Comparison of ENCODE assay signal across 14 mouse cellular contexts in the genomic region with DNA sequence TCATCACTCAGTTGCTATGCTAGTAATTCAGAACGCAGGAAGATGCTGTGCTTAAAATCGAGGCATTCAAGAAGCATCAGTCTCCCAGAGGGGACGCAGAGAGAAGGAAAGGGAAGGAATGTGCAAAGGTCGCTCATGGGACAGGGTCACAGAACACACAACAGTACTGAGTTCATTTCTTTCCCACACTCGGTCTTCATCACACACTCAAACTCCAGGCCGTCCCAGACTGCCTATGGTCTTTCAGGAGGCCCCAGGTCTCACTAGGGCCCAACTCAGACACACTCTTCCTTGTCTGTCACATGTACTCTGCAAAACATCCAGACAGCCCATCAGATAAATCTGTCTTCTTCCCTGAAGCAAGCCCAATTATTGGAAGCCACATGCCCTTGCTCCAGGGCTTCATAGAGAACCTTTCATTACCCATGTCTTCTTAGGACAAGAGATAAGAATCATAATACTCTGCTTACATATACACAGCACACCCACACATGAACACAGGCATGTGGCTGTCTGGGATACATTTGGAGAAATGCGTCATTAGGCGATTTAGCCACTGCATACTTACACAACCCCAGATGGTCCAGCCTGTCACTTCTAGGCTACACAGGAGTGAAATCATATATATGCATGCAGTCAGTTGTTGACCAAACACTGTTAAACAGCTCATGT. TPM values are rescaled to one million over a fixed set of nuclear protein-coding genes. Genes with fewer than 3 reads are reported as not detected.
DNase-seq lines count a peak whose midpoint lies in the region; ATAC-seq and TF ChIP-seq lines count a peak whose summit lies in the region.
"Had no signal": no experiment of that assay in that cellular context is flagged by ENCODE, and none has a peak within 500 bp of the region (broad histone marks: within the 10 kb centered on the region; RNA-seq: fewer than 3 reads in every experiment).

No protein-coding gene starts in this region.

- no peak for ATAC-seq in hindbrain, embryonic 12.5 days (ENCODE audit: low FRiP score)
- no peak; the same call in 1 of the 2 replicates for ATAC-seq in hindbrain, embryonic 14.5 days (ENCODE audit: low FRiP score)
- 0 out of 2 replicates have a peak, but pooled peaks have one; percentile 14 for ATAC-seq in midbrain, embryonic 11.5 days (ENCODE audit: low FRiP score)
- ATAC-seq in midbrain, postnatal 0 days (ENCODE audit: low FRiP score) = no peak
- ATAC-seq in neural tube, embryonic 12.5 days (ENCODE audit: low FRiP score, low read depth) = 0 out of 2 replicates have a peak, but pooled peaks have one; percentile 28
- ATAC-seq: Patski had no signal

- H3K27ac ChIP-seq in hindbrain, embryonic 12.5 days = 0 out of 2 replicates have a peak overlapping the region, but pooled peaks have one; percentile 40
- H3K27ac ChIP-seq in hindbrain, embryonic 14.5 days = no peak overlapping the region
- no peak overlapping the region for H3K27ac ChIP-seq in midbrain, embryonic 11.5 days (ENCODE audit: low read depth, low read length)
- H3K27ac ChIP-seq in midbrain, postnatal 0 days (ENCODE audit: low read depth, low read length) = no peak overlapping the region
- peak overlapping the region; percentile 44 for H3K27ac ChIP-seq in embryonic facial prominence, embryonic 10.5 days (replicated peaks)
- H3K27ac ChIP-seq in neural tube, embryonic 12.5 days = no peak overlapping the region
- H3K27ac ChIP-seq in limb, embryonic 10.5 days = no peak overlapping the region
- H3K27ac ChIP-seq: liver, embryonic 15.5 days had no signal

- no peak for DNase-seq in hindbrain, embryonic 14.5 days (ENCODE audit: low spot score)
- DNase-seq in midbrain, embryonic 11.5 days (ENCODE audit: low spot score, missing footprints) = peak; percentile 72
- DNase-seq in midbrain, postnatal 0 days (ENCODE audit: low spot score) = no peak
- no peak for DNase-seq in embryonic facial prominence, embryonic 10.5 days (ENCODE audit: low spot score)
- no peak for DNase-seq in gastrocnemius, postnatal 36 days
- no peak for DNase-seq in limb, embryonic 10.5 days (ENCODE audit: low spot score)
- DNase-seq: cerebellum, adult 9-10 months; gastrocnemius, postnatal 14 days; heart, postnatal 36 days; kidney, postnatal 25 days had no signal

- intact Hi-C loops in gastrocnemius, postnatal 36 days (cut with DNase I) = no loop called here

- no peaks in the 10 kb centered on the region for H3K9me3 ChIP-seq in hindbrain, embryonic 12.5 days (replicated peaks)
- H3K9me3 ChIP-seq in hindbrain, embryonic 14.5 days (ENCODE audit: control insufficient read depth, low read length) = no peaks in the 10 kb centered on the region
- H3K9me3 ChIP-seq in midbrain, embryonic 11.5 days (ENCODE audit: control insufficient read depth, low read length) = no peaks in the 10 kb centered on the region
- H3K9me3 ChIP-seq in midbrain, postnatal 0 days (ENCODE audit: low read length) = no peaks in the 10 kb centered on the region
- no peaks in the 10 kb centered on the region for H3K9me3 ChIP-seq in embryonic facial prominence, embryonic 10.5 days
- no peaks in the 10 kb centered on the region for H3K9me3 ChIP-seq in neural tube, embryonic 12.5 days
- no peaks in the 10 kb centered on the region for H3K9me3 ChIP-seq in limb, embryonic 10.5 days (replicated peaks)
- H3K9me3 ChIP-seq: liver, embryonic 15.5 days had no signal

- H3K27me3 ChIP-seq in hindbrain, embryonic 12.5 days = no peaks in the 10 kb centered on the region
- no peaks in the 10 kb centered on the region for H3K27me3 ChIP-seq in hindbrain, embryonic 14.5 days (ENCODE audit: control insufficient read depth, insufficient read depth, low read length)
- H3K27me3 ChIP-seq in midbrain, embryonic 11.5 days (ENCODE audit: control insufficient read depth, insufficient read depth, low read length) = no peaks in the 10 kb centered on the region
- no peaks in the 10 kb centered on the region for H3K27me3 ChIP-seq in midbrain, postnatal 0 days (ENCODE audit: insufficient read depth, low read length)
- no peaks in the 10 kb centered on the region for H3K27me3 ChIP-seq in embryonic facial prominence, embryonic 10.5 days (replicated peaks; ENCODE audit: low read depth, poor library complexity, severe bottlenecking)
- no peaks in the 10 kb centered on the region for H3K27me3 ChIP-seq in neural tube, embryonic 12.5 days (replicated peaks)
- no peaks in the 10 kb centered on the region for H3K27me3 ChIP-seq in limb, embryonic 10.5 days (ENCODE audit: low read depth, poor library complexity, severe bottlenecking)
- H3K27me3 ChIP-seq: liver, embryonic 15.5 days; Patski had no signal

- H3K4me2 ChIP-seq in hindbrain, embryonic 12.5 days (replicated peaks) = no peak overlapping the region
- H3K4me2 ChIP-seq in hindbrain, embryonic 14.5 days (replicated peaks) = no peak overlapping the region
- H3K4me2 ChIP-seq in midbrain, embryonic 11.5 days = no peak overlapping the region
- no peak overlapping the region for H3K4me2 ChIP-seq in midbrain, postnatal 0 days (ENCODE audit: low read depth, low read length, poor library complexity, severe bottlenecking)
- H3K4me2 ChIP-seq in neural tube, embryonic 12.5 days (replicated peaks) = no peak overlapping the region
- H3K4me2 ChIP-seq: liver, embryonic 15.5 days had no signal

- H3K4me3 ChIP-seq in hindbrain, embryonic 12.5 days = no peak overlapping the region
- H3K4me3 ChIP-seq in hindbrain, embryonic 14.5 days (replicated peaks; ENCODE audit: low read length) = no peak overlapping the region
- H3K4me3 ChIP-seq in midbrain, embryonic 11.5 days (ENCODE audit: low read depth, low read length) = no peak overlapping the region
- no peak overlapping the region for H3K4me3 ChIP-seq in midbrain, postnatal 0 days (ENCODE audit: low read depth, low read length)
- no peak overlapping the region for H3K4me3 ChIP-seq in embryonic facial prominence, embryonic 10.5 days
- no peak overlapping the region for H3K4me3 ChIP-seq in neural tube, embryonic 12.5 days
- no peak overlapping the region for H3K4me3 ChIP-seq in limb, embryonic 10.5 days
- H3K4me3 ChIP-seq: liver, embryonic 15.5 days had no signal

- no peak overlapping the region for H3K9ac ChIP-seq in hindbrain, embryonic 12.5 days
- H3K9ac ChIP-seq in hindbrain, embryonic 14.5 days = no peak overlapping the region
- no peak overlapping the region for H3K9ac ChIP-seq in midbrain, embryonic 11.5 days (ENCODE audit: low read length)
- no peak overlapping the region for H3K9ac ChIP-seq in midbrain, postnatal 0 days (replicated peaks; ENCODE audit: low read length, poor library complexity, severe bottlenecking)
- H3K9ac ChIP-seq in neural tube, embryonic 12.5 days = no peak overlapping the region
- H3K9ac ChIP-seq: liver, embryonic 15.5 days had no signal

- H3K4me1 ChIP-seq in hindbrain, embryonic 12.5 days = peaks cover 16% of the 10 kb centered on the region
- H3K4me1 ChIP-seq in hindbrain, embryonic 14.5 days (replicated peaks; ENCODE audit: control insufficient read depth, insufficient read depth, low read length) = no peaks in the 10 kb centered on the region
- peaks cover 8% of the 10 kb centered on the region; the same call in 1 of the 2 replicates for H3K4me1 ChIP-seq in midbrain, embryonic 11.5 days (ENCODE audit: control insufficient read depth, insufficient read depth, low read length)
- H3K4me1 ChIP-seq in midbrain, postnatal 0 days (ENCODE audit: insufficient read depth, low read length) = no peaks in the 10 kb centered on the region
- H3K4me1 ChIP-seq in embryonic facial prominence, embryonic 10.5 days = peaks cover 31% of the 10 kb centered on the region
- H3K4me1 ChIP-seq in neural tube, embryonic 12.5 days = 0 out of 2 replicates have a peak, but pooled peaks cover 11% of the 10 kb centered on the region
- peaks cover 15% of the 10 kb centered on the region for H3K4me1 ChIP-seq in limb, embryonic 10.5 days

- no peaks in the 10 kb centered on the region for H3K36me3 ChIP-seq in hindbrain, embryonic 12.5 days
- no peaks in the 10 kb centered on the region for H3K36me3 ChIP-seq in hindbrain, embryonic 14.5 days (replicated peaks; ENCODE audit: control insufficient read depth, insufficient read depth)
- no peaks in the 10 kb centered on the region for H3K36me3 ChIP-seq in midbrain, embryonic 11.5 days (ENCODE audit: control insufficient read depth, insufficient read depth, low read length)
- H3K36me3 ChIP-seq in midbrain, postnatal 0 days (ENCODE audit: insufficient read depth, low read length) = no peaks in the 10 kb centered on the region
- H3K36me3 ChIP-seq in embryonic facial prominence, embryonic 10.5 days (replicated peaks) = 0 out of 2 replicates have a peak, but pooled peaks cover 3% of the 10 kb centered on the region
- H3K36me3 ChIP-seq in neural tube, embryonic 12.5 days = no peaks in the 10 kb centered on the region
- H3K36me3 ChIP-seq in limb, embryonic 10.5 days = 0 out of 2 replicates have a peak, but pooled peaks cover 4% of the 10 kb centered on the region
- H3K36me3 ChIP-seq: liver, embryonic 15.5 days had no signal

- no peak for TF ChIP-seq CTCF in midbrain, postnatal 0 days (IDR thresholded peaks at IDR 0.05)

- WGBS in hindbrain, embryonic 12.5 days = 35% methylated on average over 8 of the region's 8 CpGs
- WGBS in hindbrain, embryonic 14.5 days = 39% methylated on average over 8 of the region's 8 CpGs
- 62% methylated on average over 8 of the region's 8 CpGs for WGBS in midbrain, embryonic 11.5 days
- 64% methylated on average over 8 of the region's 8 CpGs for WGBS in midbrain, postnatal 0 days
- WGBS in embryonic facial prominence, embryonic 10.5 days = 40% methylated on average over 8 of the region's 8 CpGs
- WGBS in neural tube, embryonic 12.5 days = 48% methylated on average over 8 of the region's 8 CpGs
- WGBS in limb, embryonic 10.5 days = 62% methylated on average over 8 of the region's 8 CpGs

RNA-seq across cellular contexts. Expression of gene Arhgap42, which starts 39.6 kb away (rescaled TPM):
- polyA plus RNA-seq in hindbrain, embryonic 12.5 days (2016; fragmentation: Nextera tagmentation; extraction: Ambion mirVana) = 27.7 and 28.3 TPM in 2 replicates
- 18.8 and 20.2 TPM in 2 replicates for polyA plus RNA-seq in hindbrain, embryonic 14.5 days (2014; fragmentation: Nextera tagmentation; extraction: Ambion mirVana)
- polyA plus RNA-seq in midbrain, embryonic 11.5 days (2014; fragmentation: Nextera tagmentation; extraction: Ambion mirVana) = 22.4 and 25.1 TPM in 2 replicates
- 9.0 and 11.2 TPM in 2 replicates for total RNA-seq in midbrain, postnatal 0 days (2014; rRNA removed)
- polyA plus RNA-seq in midbrain, postnatal 0 days (2015; fragmentation: Nextera tagmentation; extraction: Ambion mirVana) = 11.3 and 11.7 TPM in 2 replicates
- 35.8 and 36.7 TPM in 2 replicates for polyA plus RNA-seq in embryonic facial prominence, embryonic 10.5 days (2016; fragmentation: Nextera tagmentation; extraction: Ambion mirVana)
- polyA plus RNA-seq in neural tube, embryonic 12.5 days (2016; fragmentation: Nextera tagmentation; extraction: Ambion mirVana) = 25.5 and 29.1 TPM in 2 replicates
- total RNA-seq in gastrocnemius, postnatal 36 days (2021) = 1 to 10 TPM; 4.8 to 5.3 TPM
- 39.8 and 43.1 TPM in 2 replicates for polyA plus RNA-seq in limb, embryonic 10.5 days (2016; fragmentation: Nextera tagmentation; extraction: Ambion mirVana)

Comparison
In these comparisons a context has a peak if more than half of its experiments do, and no peak if none do; other contexts are left out.
1. ATAC-seq: peak in midbrain, embryonic 11.5 days (single experiment) and neural tube, embryonic 12.5 days (single experiment); none in hindbrain, embryonic 12.5 days (single experiment), hindbrain, embryonic 14.5 days (single experiment) and midbrain, postnatal 0 days (single experiment).
2. H3K27ac ChIP-seq: peak in hindbrain, embryonic 12.5 days (single experiment) and embryonic facial prominence, embryonic 10.5 days (single experiment); none in hindbrain, embryonic 14.5 days (single experiment), midbrain, embryonic 11.5 days (single experiment), midbrain, postnatal 0 days (single experiment), neural tube, embryonic 12.5 days (single experiment) and limb, embryonic 10.5 days (single experiment).